Mouse (Mus musculus): ENCODE measurements around the gene Slc7a6os. TPM values are rescaled to one million over a fixed set of nuclear protein-coding genes. Genes with fewer than 3 reads are reported as not detected.
A peak's percentile ranks its signal among the peaks of the same experiment; 100 is the strongest.

Slc7a6os gene
- polyA plus RNA-seq (2012; fragmentation: generic; extraction: Trizol): 30.1 TPM
- long read RNA-seq, experiment 1, partial matches to known transcripts: 0 of 4 reads
- long read RNA-seq, experiment 1, other reads (novel, unspliced or antisense): 0 of 4 reads
- long read RNA-seq, experiment 2, transcript Slc7a6os-201 (5 exons, 1,246 nt): major isoform, 16 of 19 reads
- long read RNA-seq, experiment 2, partial matches to known transcripts: 1 of 19 reads
- long read RNA-seq, experiment 2, other reads (novel, unspliced or antisense): 2 of 19 reads

GRCm38 (mm10) chr8:106210821-106211345, at the start of gene Slc7a6os, which contains the start of gene Prmt7:
TSS of gene Slc7a6os (minus strand) at chr8:106210935.
TSS of gene Prmt7 (plus strand) at chr8:106210936.
- peak within 1 kb of the TSS; percentile 91 for H3ac ChIP-seq (ENCODE audit: control insufficient read depth, insufficient read length, low read depth)
- TF ChIP-seq MAX (IDR thresholded peaks at IDR 0.05): peak; percentile 90
- TF ChIP-seq CEBPB (IDR thresholded peaks at IDR 0.05; ENCODE audit: low read depth): no peak
- peaks cover 72% of the 10 kb centered on the region for H3K79me2 ChIP-seq (ENCODE audit: control insufficient read depth, insufficient read depth)
- H3K27me3 ChIP-seq (ENCODE audit: control insufficient read depth, insufficient read depth, insufficient read length): no peaks in the 10 kb centered on the region
- peaks cover 54% of the 10 kb centered on the region for H3K36me3 ChIP-seq (ENCODE audit: control insufficient read depth, insufficient read depth)
- H3K4me3 ChIP-seq (ENCODE audit: insufficient read depth, poor library complexity, severe bottlenecking): peak within 1 kb of the TSS; percentile 95
- H3K79me3 ChIP-seq (ENCODE audit: low read depth): peaks cover 40% of the 10 kb centered on the region

GRCm38 (mm10) chr8:106259579-106260255, 49.0 kb upstream of the Slc7a6os start:
- no peaks in the 10 kb centered on the region for H3K79me2 ChIP-seq (ENCODE audit: control insufficient read depth, insufficient read depth)
- H3K4me3 ChIP-seq (ENCODE audit: insufficient read depth, poor library complexity, severe bottlenecking): no peak overlapping the region
- H3K36me3 ChIP-seq (ENCODE audit: control insufficient read depth, insufficient read depth): no peaks in the 10 kb centered on the region
- H3K79me3 ChIP-seq (ENCODE audit: low read depth): no peaks in the 10 kb centered on the region
- H3K27me3 ChIP-seq (ENCODE audit: control insufficient read depth, insufficient read depth, insufficient read length): no peaks in the 10 kb centered on the region
- H3ac ChIP-seq (ENCODE audit: control insufficient read depth, insufficient read length, low read depth): no peak overlapping the region
- TF ChIP-seq MYOG (IDR thresholded peaks at IDR 0.05; ENCODE audit: control insufficient read depth, extremely low read depth, insufficient read length) (no peak), FOSL1 (IDR thresholded peaks at IDR 0.05; ENCODE audit: insufficient read depth, low read length, poor library complexity, severe bottlenecking) (no peak), CEBPB (IDR thresholded peaks at IDR 0.05; ENCODE audit: low read depth) (no peak), MYOD1 (IDR thresholded peaks at IDR 0.05; ENCODE audit: control insufficient read depth, insufficient read length, low read depth) (no peak), MAX (IDR thresholded peaks at IDR 0.05) (no peak), CTCF (IDR thresholded peaks at IDR 0.05; ENCODE audit: control insufficient read depth, insufficient read depth, insufficient read length) (no peak), USF1 (IDR thresholded peaks at IDR 0.05; ENCODE audit: low read depth) (no peak)

GRCm38 (mm10) chr8:106258169-106258568, 47.4 kb upstream of the Slc7a6os start:
- no peak overlapping the region for H3ac ChIP-seq (ENCODE audit: control insufficient read depth, insufficient read length, low read depth)
- H3K79me3 ChIP-seq (ENCODE audit: low read depth): no peaks in the 10 kb centered on the region
- no peak for TF ChIP-seq USF1 (IDR thresholded peaks at IDR 0.05; ENCODE audit: low read depth)
- TF ChIP-seq CTCF (IDR thresholded peaks at IDR 0.05; ENCODE audit: control insufficient read depth, insufficient read depth, insufficient read length): no peak
- no peak for TF ChIP-seq FOSL1 (IDR thresholded peaks at IDR 0.05; ENCODE audit: insufficient read depth, low read length, poor library complexity, severe bottlenecking)
- TF ChIP-seq MAX (IDR thresholded peaks at IDR 0.05): no peak
- no peak for TF ChIP-seq CEBPB (IDR thresholded peaks at IDR 0.05; ENCODE audit: low read depth)
- no peak for TF ChIP-seq MYOG (IDR thresholded peaks at IDR 0.05; ENCODE audit: control insufficient read depth, extremely low read depth, insufficient read length)
- no peaks in the 10 kb centered on the region for H3K79me2 ChIP-seq (ENCODE audit: control insufficient read depth, insufficient read depth)
- H3K4me3 ChIP-seq (ENCODE audit: insufficient read depth, poor library complexity, severe bottlenecking): no peak overlapping the region
- H3K36me3 ChIP-seq (ENCODE audit: control insufficient read depth, insufficient read depth): no peaks in the 10 kb centered on the region
- no peaks in the 10 kb centered on the region for H3K27me3 ChIP-seq (ENCODE audit: control insufficient read depth, insufficient read depth, insufficient read length)

- H3K27me3 ChIP-seq (ENCODE audit: control insufficient read depth, insufficient read depth, insufficient read length): no peaks in the 10 kb centered on the region
- no peak overlapping the region for H3K4me3 ChIP-seq (ENCODE audit: insufficient read depth, poor library complexity, severe bottlenecking)
- peaks cover 41% of the 10 kb centered on the region for H3K36me3 ChIP-seq (ENCODE audit: control insufficient read depth, insufficient read depth)
- no peaks in the 10 kb centered on the region for H3K79me2 ChIP-seq (ENCODE audit: control insufficient read depth, insufficient read depth)
- TF ChIP-seq USF1 (IDR thresholded peaks at IDR 0.05; ENCODE audit: low read depth) (no peak), CEBPB (IDR thresholded peaks at IDR 0.05; ENCODE audit: low read depth) (no peak)
- H3K79me3 ChIP-seq (ENCODE audit: low read depth): no peaks in the 10 kb centered on the region
- no peak overlapping the region for H3ac ChIP-seq (ENCODE audit: control insufficient read depth, insufficient read length, low read depth)
Measured at GRCm38 (mm10) chr8:106250186-106250585, 39.5 kb upstream of the Slc7a6os start.

GRCm38 (mm10) chr8:106237106-106237505, 26.4 kb upstream of the Slc7a6os start:
- Histone ChIP-seq H3K36me3 (ENCODE audit: control insufficient read depth, insufficient read depth) (peaks cover 52% of the 10 kb centered on the region), H3ac (ENCODE audit: control insufficient read depth, insufficient read length, low read depth) (no peak overlapping the region), H3K79me2 (ENCODE audit: control insufficient read depth, insufficient read depth) (no peaks in the 10 kb centered on the region), H3K79me3 (ENCODE audit: low read depth) (no peaks in the 10 kb centered on the region), H3K4me3 (ENCODE audit: insufficient read depth, poor library complexity, severe bottlenecking) (no peak overlapping the region), H3K27me3 (ENCODE audit: control insufficient read depth, insufficient read depth, insufficient read length) (no peaks in the 10 kb centered on the region)
- TF ChIP-seq MAX (IDR thresholded peaks at IDR 0.05) (no peak), CTCF (IDR thresholded peaks at IDR 0.05; ENCODE audit: control insufficient read depth, insufficient read depth, insufficient read length) (no peak), MYOD1 (IDR thresholded peaks at IDR 0.05; ENCODE audit: control insufficient read depth, insufficient read length, low read depth) (no peak), USF1 (IDR thresholded peaks at IDR 0.05; ENCODE audit: low read depth) (no peak), MYOG (IDR thresholded peaks at IDR 0.05; ENCODE audit: control insufficient read depth, extremely low read depth, insufficient read length) (no peak), CEBPB (IDR thresholded peaks at IDR 0.05; ENCODE audit: low read depth) (no peak), FOSL1 (IDR thresholded peaks at IDR 0.05; ENCODE audit: insufficient read depth, low read length, poor library complexity, severe bottlenecking) (no peak)

All from C2C12 (cell line).